Mouse (Mus musculus): ENCODE measurements around the gene Adgre4. TPM values are rescaled to one million over a fixed set of nuclear protein-coding genes. Genes with fewer than 3 reads are reported as not detected.

Adgre4 gene
- total RNA-seq, 2 experiments from 2014 or later, result 7.5 to 19.8 TPM

Other genes starting within 250 kb of the Adgre4 start
- gene Vmn2r118, start 124.8 kb upstream of the Adgre4 start, total RNA-seq (2015; ENCODE audit: low replicate concordance), result not detected in 2 replicates
- gene Vmn2r118, start 124.8 kb upstream of the Adgre4 start, total RNA-seq (2017; ENCODE audit: low replicate concordance), result 0.14 TPM in 1 of 2 replicates, not detected in the other
- gene Pot1b, start 37.4 kb upstream of the Adgre4 start, total RNA-seq (2015; ENCODE audit: low replicate concordance), result 7.5 and 16.1 TPM in 2 replicates
- gene Pot1b, start 37.4 kb upstream of the Adgre4 start, total RNA-seq (2017; ENCODE audit: low replicate concordance), result 21.2 and 34.3 TPM in 2 replicates
- 4.6 TPM in 1 of 2 replicates, not detected in the other for gene Zfp119a, start 128.9 kb downstream of the Adgre4 start, total RNA-seq (2015; ENCODE audit: low replicate concordance)
- 1.1 TPM in 1 of 2 replicates, not detected in the other for gene Zfp119a, start 128.9 kb downstream of the Adgre4 start, total RNA-seq (2017; ENCODE audit: low replicate concordance)
- 7.5 and 15.9 TPM in 2 replicates for gene Zfp959, start 142.1 kb downstream of the Adgre4 start, total RNA-seq (2015; ENCODE audit: low replicate concordance)
- gene Zfp959, start 142.1 kb downstream of the Adgre4 start, total RNA-seq (2017; ENCODE audit: low replicate concordance), result 1.4 and 6.3 TPM in 2 replicates
- 2.9 TPM in 1 of 2 replicates, not detected in the other for gene Zfp119b, start 199.5 kb downstream of the Adgre4 start, total RNA-seq (2015; ENCODE audit: low replicate concordance)
- gene Zfp119b, start 199.5 kb downstream of the Adgre4 start, total RNA-seq (2017; ENCODE audit: low replicate concordance), result 2.6 and 5.0 TPM in 2 replicates
- 6.1 and 9.4 TPM in 2 replicates for gene Ebi3, start 202.7 kb downstream of the Adgre4 start, total RNA-seq (2015; ENCODE audit: low replicate concordance)
- 4.9 and 5.4 TPM in 2 replicates for gene Ebi3, start 202.7 kb downstream of the Adgre4 start, total RNA-seq (2017; ENCODE audit: low replicate concordance)
- gene Yju2, start 209.1 kb downstream of the Adgre4 start, total RNA-seq (2015; ENCODE audit: low replicate concordance), result 1.0 and 14.0 TPM in 2 replicates
- 5.7 and 10.5 TPM in 2 replicates for gene Yju2, start 209.1 kb downstream of the Adgre4 start, total RNA-seq (2017; ENCODE audit: low replicate concordance)
- not detected in 2 replicates for gene Shd, start 220.5 kb downstream of the Adgre4 start, total RNA-seq (2015; ENCODE audit: low replicate concordance)
- gene Shd, start 220.5 kb downstream of the Adgre4 start, total RNA-seq (2017; ENCODE audit: low replicate concordance), result not detected in 2 replicates
- gene Fsd1, start 236.5 kb downstream of the Adgre4 start, total RNA-seq (2015; ENCODE audit: low replicate concordance), result not detected in 2 replicates
- not detected in 2 replicates for gene Fsd1, start 236.5 kb downstream of the Adgre4 start, total RNA-seq (2017; ENCODE audit: low replicate concordance)